Mouse (Mus musculus): ENCODE measurements around the gene Fer.
A peak's percentile ranks its signal among the peaks of the same experiment; 100 is the strongest.
"Not testable (repeated sequence)": the region's sequence is repeated elsewhere in the genome, so short reads cannot be mapped to it uniquely, and the experiment has no call there.

Gene Fer

DNA sequence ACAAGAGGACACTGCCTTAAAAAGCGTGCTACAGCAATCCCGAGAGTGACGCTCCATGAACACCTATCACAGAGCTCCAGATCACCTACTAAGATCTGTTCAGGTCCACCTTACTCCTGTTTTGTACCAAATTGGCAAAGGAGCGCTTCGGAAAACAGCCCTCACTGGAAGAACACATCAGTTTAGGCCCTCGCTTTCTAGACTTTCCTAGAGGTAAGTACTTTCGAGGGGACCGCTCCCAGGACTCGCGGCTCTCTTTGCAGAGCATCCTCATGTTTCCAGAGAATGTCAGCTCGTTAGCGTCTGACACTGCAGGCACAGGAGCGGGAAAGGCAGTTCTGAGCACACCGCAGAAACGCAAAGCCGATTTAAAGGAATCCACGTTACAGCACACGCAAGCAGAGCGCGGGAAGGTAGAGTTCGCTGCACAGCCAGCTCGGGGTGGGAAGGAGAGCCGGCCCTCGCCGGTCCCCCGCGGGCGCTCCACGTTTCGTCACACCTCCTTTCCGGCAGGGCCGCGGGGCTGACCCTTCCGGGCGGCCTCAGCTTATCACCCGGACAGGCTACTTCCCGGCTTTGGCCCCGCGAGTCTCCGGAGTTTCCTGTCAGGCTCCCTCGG is at the start of gene Fer:
Gene Fer, plus strand, starts transcription at position 51 of the 619 bp plus-strand sequence.
- DNase-seq (ENCODE audit: low spot score) = peak; percentile 56

DNA sequence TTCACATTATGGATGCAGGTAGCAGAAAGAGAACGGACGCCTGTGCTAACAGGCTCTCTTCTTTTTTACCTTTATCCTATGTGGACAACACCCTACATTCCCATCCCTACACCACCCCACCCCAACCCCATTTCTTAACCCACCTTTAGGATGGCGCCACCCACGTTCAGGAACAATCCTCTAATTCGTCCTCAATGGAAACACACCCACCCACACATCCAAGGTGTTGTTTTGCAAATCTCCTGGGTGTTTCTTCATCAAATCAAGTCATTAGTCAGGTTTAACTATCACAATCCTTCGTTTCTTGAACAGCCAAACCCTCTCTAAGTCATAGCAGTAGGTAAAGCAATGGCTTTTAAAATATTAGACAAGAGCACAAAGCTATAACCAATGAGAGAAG is 49.3 kb upstream of the Fer start:
- DNase-seq (ENCODE audit: low spot score) = no peak

DNA sequence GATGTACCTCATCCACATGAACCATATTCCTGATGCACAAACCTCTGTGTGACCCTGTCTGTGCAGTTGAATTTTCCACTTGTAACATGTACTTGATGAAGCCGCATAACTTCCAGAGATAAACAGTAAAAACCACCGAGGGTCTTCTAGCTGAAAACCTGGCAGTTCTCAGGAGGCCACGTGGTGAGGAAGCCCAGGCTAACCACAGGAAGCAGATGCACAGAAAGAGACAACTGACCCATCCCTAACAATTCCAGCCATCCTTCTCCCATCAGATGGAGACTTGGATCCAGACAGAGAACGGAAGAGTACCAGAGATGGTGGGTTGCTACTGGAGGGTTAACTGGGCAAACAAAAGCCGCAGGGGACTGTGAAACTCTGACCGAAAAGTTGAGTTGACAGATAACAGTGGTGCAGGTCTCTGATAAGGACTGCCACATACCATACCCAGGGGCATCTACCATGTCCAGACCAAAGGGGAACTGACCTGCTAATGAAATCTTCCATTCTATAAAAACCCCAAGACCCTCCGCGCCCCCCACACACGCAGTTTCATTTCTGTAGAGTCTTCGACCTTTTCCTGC is 44.3 kb upstream of the Fer start:
- no peak for DNase-seq (ENCODE audit: low spot score)

DNA sequence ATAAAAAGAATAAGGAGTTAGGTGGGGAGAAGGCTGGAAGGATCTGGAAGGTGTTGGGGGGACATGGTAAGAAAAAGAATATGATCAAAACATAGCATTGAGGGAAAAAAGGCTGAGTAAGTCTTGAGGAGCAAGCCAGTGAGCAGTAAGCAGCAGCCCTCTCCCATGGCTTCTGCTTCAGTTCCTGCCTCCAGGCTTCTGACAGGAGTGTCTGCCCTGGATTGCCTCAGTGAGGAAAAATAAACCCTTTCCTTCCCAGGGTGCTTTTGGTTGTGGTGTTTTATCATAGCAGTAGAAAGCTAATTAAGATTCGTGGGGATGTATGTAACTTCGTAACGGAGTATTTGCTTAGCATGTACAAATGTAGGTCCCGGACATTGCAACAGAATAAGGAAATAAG is 38.7 kb upstream of the Fer start:
- no peak for DNase-seq (ENCODE audit: low spot score)

DNA sequence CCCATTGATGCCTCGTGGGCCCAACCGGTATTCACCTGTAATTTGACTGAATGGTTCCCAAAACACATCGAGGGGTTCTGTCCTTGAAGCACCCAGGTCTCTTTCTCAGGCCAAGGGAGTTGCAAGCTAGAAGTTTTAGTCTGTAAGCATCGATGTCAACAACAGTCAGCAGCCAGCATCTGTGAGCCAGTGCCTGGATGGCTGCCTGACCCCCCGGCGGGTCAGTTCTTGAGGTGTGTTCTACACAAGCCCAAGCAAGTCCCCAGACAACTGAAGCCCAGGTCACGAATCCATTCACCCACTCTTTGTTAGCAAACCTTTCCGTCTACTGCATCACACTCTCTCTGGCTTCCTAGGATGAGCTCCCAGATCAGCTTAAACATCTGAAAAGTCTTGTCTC is 36.7 kb upstream of the Fer start:
- DNase-seq (ENCODE audit: low spot score) = no peak

DNA sequence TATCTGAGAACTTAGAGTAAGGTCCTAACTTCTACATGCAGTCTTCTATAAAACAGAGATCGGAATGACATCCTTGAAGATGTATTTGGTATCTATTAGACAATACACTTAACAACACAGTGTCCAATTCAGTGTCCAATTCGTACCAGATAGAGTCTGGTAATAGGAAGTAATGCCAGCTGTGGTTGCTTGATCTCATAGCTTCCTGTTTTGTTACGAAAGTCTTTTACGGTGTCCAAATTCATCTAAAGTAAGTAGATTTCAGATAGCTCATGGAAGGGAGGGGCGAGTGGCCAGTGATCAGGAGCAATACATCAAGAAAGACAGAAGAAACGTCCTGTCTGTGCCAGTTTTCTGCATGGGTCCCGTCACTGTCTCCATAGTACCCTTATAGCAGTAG is 36.1 kb upstream of the Fer start:
- DNase-seq (ENCODE audit: low spot score) = no peak

DNA sequence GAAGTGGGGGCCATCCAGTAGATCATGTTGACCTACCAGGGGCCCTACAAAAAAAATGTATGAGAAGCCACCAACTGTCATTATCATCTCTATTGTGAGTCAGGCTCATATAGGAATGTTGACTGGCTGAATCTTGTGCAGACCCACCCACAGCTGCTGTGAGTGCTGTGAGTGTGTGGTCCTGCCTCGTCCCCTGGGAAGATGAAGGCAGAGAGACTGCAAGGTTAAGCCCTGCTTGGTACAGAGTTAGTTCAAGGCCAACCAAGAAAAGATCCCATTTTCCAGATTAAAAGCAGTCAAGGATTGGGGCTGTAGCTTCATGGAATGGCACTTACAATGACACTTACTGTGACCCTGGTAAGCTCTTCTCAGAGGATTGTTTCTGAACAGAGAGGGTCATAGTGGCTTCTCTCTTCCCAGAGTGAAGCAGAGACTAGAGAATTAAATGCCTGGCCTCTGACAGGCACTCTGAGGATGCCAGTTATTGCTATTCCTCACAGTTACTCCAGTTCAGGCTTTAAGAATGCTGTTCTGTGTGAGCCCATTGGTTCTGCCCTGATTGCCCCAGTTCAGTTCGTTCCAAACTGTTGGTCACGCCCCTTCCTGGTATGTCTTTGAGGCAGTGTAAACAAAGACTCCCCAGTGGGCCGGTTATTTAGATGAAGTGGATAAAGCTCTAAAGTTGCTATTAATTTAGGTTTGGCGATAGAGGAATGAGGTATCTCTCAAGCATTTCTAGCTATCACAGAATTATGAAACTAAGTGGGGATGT is 34.1 kb upstream of the Fer start:
- no peak for DNase-seq (ENCODE audit: low spot score)

DNA sequence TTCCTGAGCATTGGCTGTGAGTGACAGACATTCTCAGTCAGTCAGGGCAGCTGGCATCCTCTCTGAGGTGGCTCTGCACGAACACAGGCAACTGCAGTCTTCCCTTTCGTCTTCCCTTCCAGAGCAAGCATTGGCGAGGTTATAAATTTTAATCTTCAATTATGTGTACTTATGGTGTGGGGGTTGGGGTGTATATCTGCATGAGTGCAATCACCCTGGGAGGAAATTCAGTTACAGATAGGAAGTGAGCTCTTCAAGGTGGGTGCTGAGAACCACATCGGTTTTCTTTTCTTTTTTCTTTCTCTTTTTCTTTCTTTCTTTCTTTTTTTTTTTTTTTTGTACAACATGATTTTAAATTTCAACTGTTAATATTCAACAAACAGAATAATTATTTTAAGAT is 31.3 kb upstream of the Fer start:
- DNase-seq (ENCODE audit: low spot score) = no peak

DNA sequence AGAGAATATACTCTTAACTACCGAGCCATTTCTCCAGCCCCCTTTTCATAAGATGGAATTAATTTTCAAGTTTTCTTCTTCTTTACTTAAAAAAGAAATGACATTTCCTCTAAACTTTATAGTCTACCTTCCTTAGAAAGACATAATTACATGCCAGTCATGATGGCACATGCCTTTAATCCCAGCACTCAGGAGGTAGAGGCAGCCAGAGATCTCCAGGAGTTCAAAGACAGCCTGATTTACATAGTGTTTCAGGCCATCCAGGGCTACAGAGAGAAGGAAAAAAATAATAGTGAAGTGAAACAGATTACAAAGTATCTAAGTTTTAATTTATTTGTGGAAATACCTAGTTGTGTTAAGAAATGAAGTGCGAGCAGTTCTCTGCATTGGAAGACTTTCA is 26.6 kb upstream of the Fer start:
- DNase-seq (ENCODE audit: low spot score) = no peak

DNA sequence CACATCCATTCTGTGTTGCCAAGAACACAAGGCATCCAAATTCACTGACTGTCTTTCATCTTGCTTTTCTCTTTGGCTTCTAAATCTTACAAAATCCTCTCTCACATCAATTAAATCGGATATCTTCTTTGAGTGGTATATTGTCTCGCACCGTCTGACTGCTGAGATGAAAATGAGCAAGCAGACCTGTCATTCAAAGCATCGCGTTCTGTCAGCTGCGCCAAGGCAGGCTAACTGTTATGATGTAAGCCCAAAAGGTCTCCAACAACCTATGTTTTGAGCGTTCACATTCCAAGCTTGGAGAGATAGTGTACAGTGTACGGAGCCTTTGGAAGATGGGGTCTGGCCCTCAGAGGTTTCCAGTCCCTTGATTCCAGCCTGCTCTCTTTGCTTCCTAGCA is 26.2 kb upstream of the Fer start:
- no peak for DNase-seq (ENCODE audit: low spot score)

DNA sequence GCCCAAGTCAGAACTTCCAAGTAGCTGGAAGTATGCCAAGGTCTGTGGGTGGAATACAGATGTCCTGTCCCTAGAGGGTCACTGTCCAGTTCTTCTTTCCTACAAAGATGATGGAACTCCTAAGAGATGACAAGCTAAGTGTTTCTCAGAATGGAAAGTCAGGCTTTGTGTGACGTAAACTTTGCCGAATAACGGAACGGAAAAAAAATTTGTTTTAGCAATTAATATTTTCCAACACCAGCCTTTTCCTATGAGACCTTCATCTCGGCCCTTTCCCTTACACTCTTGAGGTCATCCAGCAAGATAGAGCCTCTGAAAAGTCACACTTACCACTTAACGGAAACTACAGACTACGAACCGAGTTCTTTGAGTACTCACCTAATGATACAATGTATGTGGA is 24.7 kb upstream of the Fer start:
- DNase-seq (ENCODE audit: low spot score) = no peak

DNA sequence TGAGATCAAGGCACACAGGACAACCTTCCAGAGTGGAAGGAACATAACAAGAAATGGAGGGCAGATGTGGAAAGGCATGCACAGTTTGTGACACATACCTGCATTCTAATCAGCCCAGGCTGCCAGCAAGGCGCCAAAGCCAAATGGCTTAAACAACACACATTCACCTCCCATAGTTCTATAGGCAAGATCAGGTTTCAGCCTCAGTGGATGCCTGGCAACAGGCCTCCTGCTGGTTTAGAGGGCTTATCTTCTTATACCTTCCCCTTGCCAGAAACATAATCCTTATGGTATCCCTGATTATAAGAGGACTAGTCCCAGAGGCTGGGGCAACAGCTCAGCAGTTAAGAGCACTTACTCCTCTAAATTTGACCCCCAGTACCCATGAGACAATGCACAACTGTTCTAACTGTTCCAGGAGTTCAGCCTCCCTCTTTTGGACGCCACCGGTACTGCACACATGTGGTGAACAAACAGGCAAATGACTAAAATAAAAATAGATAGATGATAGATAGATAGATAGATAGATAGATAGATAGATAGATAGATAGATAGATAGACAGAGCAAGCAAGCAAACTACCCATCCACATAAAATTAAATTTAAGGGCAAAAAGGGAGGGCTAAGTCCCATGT is 23.1 kb upstream of the Fer start:
- no peak for DNase-seq (ENCODE audit: low spot score)

DNA sequence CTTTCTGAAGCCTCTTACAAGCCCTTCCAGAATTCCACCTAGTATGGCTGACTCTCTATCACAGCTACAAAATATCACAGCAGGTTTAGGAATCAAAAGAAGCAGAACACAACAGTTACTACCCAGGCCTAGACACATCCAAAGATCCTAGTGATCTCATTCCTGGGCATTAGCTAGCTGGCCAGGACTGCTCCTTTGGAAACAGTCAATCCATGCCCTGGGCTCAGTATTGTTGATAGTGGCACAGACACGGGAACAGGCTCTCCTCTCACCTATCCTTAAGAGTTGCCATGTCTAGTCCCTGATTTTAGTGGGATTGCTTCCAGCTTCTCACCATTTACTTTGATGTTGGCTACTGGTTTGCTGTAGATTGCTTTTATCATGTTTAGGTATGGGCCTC is 20.6 kb upstream of the Fer start:
- DNase-seq (ENCODE audit: low spot score) = no peak

DNA sequence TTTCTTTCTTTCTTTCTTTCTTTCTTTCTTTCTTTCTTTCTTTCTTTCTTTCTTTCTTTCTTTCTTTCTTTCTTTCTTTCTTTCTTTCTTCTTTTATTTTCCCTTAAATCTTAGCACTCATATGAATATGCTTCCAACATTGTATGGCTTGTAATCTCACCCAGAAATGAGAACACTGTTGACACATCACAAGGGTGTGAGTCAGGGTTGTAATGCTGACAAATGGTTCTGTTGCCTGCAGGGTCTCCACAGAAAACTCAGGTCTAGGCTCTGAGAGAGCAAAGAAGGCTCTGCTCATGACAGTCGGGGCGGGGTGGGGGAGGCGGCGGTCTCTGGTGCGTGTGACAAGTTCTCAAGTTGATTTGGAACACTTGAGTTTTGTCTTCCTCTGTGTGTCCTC is 17.9 kb upstream of the Fer start:
- DNase-seq (ENCODE audit: low spot score) = no peak

DNA sequence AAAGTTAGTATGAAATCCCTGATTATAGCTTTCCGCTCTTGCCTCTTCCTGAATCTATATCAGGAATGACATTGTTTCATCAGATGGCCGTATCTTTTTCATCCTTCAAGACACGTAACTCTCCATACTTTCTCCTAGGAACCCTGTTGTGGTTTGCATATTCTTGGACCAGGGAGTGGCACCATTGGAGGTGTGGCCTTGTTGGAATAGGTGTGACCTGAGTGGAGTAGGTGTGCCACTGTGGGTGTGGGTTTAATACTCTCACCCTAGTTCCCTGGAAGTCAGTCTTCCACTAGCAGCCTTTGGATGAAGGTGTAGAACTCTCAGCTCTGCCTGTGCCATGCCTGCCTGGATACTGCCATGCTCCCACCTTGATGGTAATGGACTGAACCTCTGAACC is 17.1 kb upstream of the Fer start:
- DNase-seq (ENCODE audit: low spot score) = not testable (repeated sequence)

DNA sequence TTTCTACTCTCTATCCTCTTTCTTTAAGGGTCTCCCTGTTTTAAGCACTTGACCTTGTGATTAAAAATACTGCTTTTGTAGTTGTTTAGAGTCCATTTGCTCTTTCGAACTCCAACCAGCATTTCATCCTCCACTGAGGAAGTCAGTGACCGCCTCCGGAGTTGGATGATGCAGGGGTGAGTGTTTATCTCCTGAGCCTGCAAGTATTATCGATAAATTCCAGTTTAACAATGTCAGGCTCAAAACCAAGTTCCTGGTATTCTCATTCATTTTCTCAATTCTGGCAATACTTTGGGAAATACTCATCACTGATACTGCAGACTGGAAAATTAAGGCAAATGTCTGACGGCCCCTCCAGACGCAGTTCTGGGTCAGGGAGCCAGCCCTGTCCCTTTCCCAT is 13.7 kb upstream of the Fer start:
- peak; percentile 54 for DNase-seq (ENCODE audit: low spot score)

DNA sequence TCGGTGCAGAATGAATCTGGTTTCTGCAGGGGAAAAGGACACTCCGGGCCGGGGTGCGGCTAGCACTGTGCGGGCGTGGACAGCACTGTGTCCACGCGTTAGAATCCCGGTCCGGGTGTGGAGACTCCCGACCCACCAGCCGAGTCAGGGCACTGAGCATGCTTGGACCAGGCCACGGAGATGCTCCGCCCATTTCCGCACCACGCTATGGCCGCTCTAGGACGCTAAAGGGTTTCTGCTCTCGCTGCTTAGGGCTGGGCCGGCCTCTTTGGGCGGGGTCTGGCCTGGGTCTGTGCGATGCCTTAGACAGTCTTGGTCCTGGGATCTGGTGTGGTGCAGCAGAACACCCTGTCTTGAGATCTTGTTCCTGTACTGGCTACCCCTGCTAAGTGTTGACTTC is 13.3 kb upstream of the Fer start:
- peak; percentile 95 for DNase-seq (ENCODE audit: low spot score)

DNA sequence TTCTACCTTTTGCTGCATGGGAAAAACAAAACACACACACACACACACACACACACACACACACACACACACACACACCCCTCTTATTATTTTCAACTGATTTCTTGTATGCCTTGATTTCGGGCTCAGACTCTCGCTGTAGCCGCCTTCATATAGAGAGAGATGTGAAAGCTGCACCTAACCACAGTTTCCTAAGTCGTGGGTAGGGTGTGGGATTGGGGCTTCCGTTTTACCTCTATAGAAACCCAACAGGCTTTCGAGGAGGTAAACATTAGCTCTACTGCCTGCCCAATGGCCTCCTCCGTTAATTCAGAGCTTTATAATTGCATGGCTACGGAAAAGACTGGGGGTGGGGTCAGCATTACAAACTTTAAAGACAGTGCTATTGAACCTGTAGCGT is 12.8 kb upstream of the Fer start:
- no peak for DNase-seq (ENCODE audit: low spot score)

DNA sequence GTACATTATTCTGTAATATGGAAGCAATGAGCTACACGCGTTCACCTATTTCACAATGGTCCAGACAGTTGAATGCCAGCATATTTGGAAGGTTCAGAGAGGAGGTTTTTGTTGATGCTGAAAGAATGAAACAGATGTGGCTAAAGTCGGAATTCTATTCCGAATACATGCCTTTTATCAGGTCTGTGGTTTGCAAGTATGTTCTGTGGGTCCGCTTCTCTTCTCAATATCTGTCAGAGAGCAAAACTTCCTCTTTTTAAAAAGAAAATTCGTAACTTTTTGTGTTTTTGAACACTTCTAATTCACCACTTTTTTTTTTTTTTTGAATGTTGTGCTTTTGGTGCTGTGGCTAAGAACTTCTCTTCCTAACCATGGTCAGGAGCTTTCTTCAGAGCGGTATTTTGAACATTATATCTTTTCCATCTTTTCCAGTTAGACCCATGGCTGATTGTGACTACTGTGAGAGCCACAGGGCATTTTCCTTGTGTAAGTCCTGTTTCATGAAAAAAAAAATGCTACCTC is 5.8 kb upstream of the Fer start:
- DNase-seq (ENCODE audit: low spot score) = no peak

DNA sequence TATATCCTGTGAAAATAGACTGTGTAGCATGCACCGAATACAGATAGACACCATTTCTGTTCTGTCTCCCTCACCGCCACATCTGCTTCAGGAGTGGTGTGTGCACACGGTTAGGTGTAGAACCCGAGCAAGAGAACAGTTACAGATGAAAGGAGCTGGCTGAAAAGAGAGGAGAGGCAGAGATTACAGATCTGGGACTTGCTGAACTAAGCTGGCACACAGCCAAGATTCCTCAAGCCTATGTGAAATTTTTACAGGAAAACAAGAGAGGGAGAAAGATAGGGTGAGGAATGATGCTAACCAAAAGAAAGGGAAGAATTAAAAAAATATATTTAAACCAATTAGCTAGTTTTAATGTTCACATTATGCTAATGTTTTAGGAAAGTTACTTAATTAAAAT is 1.9 kb upstream of the Fer start:
- peak; percentile 15 for DNase-seq (ENCODE audit: low spot score)

DNA sequence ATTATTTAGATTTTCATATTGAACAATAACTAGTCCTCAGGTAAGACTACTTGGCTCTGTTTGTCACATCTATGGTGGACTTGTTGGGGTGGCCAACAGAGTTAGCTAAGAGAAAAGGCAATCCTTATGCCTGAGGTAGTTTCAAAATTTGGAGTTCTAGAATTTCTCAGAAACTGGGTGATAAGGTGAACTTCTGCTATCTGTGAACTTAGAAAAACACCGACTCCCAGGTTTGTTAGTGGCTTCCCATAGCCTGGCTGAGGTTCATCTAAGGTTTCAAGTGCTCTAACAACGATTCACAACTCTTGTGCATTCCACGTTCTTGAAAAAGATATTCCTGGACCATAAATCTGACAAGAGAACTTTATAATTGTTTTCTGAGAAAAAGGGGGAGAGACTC is 463 bp upstream of the Fer start:
- no peak for DNase-seq (ENCODE audit: low spot score)

DNA sequence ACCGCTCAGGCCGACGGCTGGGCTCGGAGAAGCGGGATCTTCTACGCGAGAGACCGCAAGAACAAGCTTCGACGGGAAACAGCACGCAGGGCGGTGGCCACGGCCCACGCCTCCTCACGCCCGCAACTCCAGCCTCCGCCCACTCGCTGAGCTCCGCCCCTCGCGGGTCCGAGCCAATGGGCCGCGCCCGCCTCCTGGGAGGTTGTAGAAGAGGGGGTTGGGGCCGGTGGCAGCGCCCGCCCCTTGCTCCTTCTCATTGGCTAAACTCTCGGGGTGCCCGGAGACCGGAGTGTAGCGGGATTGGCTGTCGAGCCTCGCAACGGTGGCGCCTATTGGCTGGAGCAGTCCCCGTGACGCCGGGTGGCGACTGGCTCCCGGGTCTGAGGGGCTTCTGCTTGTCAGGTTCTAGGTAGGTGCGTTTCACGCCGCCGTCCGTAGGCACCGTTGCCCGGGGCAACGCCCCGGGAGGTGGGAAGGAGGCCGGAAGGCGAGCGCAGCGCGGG is 836 bp downstream of the Fer start, which contains the start of gene A930002H24Rik:
Gene A930002H24Rik, minus strand, starts transcription at position 145 of the 503 bp plus-strand sequence.
- DNase-seq (ENCODE audit: low spot score) = peak; percentile 99

DNA sequence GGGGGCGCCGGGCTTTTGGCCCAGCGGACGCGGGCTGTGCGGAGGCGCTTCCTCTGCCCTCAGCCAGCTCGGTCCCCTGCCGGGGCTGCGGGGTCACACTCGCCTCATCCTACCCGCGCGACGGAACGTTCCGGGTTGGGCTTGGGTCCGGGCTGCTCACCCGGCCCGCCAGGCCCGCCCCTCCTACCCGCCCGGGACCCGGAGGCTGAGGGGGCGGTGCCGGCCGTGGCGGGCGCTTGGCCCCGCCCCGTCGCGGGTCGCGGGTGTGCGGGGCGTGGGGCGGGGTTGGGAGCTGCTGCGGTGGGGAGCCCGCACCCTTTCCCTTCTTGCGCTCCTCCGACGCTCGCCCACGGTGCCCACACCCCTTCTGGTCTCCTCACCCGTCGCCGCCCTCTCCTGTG is 1.3 kb downstream of the Fer start:
- peak; percentile 45 for DNase-seq (ENCODE audit: low spot score)

Measured in embryo, embryonic 10.5 days (tissue).